Mouse (Mus musculus) embryo, embryonic 11 days (tissue): Measurements from ENCODE around the gene Cyb561d2.
"Not testable (repeated sequence)": the region's sequence is repeated elsewhere in the genome, so short reads cannot be mapped to it uniquely, and the experiment has no call there.

Source experiments
- DNase-seq: peaks from one replicate; pipeline ENCODE4 v3.0.0-alpha.2; 2015

The Cyb561d2 gene

GRCm38 (mm10) chr9:107541474-107542351 is at the start of gene Cyb561d2, which contains the start of gene Nprl2:
Gene Cyb561d2 (minus strand): TSS chr9:107542193.
Gene Nprl2 (plus strand): TSS chr9:107542226.
- peak; percentile 96 for DNase-seq

DNA sequence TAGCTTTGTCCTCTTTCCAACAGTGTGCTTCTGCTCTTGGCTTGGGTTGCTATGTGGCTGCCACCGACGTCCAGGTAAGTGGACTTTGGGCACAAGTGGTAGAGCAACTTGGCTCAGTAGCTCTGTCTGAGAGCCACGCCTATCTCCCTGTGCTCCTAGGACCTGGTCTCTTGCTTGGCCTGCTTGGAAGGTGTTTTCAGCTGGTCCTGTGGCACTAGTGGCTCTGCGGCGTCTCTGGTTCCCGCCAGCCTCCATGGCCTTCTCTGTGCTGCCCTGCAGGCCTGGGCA is 48.7 kb upstream of the Cyb561d2 start:
- no peak for DNase-seq

DNA sequence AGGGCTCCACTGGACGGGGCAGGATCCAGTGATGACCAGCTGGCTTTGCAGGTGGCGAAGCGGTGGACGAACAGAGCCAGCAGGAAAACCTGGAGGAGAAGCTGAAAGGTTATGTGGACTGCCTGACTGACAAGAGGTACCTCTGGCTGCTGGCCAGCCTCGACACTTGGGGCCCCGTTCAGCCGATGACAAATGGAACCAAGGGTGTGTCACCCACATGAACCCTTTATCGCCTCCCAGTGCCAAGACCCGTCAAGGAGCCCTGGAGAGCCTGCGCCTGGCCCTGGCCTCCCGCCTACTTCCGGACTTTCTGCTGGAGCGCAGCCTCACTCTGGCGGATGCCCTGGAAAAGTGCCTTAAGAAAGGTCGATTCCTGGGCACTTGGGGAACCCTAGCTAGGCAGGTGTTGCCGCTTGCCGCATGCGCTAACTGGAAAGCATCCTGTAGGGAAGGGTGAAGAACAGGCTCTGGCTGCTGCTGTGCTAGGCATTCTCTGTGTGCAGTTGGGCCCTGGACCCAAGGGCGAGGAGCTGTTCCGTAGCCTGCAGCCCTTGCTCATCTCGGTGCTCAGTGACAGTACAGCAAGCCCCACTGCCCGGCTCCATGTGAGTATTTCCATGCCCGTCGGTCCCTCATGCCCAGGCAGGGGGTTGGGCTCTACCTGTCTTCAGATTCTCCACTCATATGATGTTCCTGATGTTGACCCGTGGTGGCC is 48.2 kb upstream of the Cyb561d2 start:
- no peak for DNase-seq

GRCm38 (mm10) chr9:107587833-107588639 is 46.0 kb upstream of the Cyb561d2 start:
- DNase-seq, result peak; percentile 68

- peak; percentile 99 for DNase-seq
Observed at GRCm38 (mm10) chr9:107586974-107587832, 45.2 kb upstream of the Cyb561d2 start, which contains the start of gene Ifrd2. Gene Ifrd2 (plus strand): TSS chr9:107587642.

GRCm38 (mm10) chr9:107586504-107586903 is 44.5 kb upstream of the Cyb561d2 start:
- DNase-seq, result no peak

DNA sequence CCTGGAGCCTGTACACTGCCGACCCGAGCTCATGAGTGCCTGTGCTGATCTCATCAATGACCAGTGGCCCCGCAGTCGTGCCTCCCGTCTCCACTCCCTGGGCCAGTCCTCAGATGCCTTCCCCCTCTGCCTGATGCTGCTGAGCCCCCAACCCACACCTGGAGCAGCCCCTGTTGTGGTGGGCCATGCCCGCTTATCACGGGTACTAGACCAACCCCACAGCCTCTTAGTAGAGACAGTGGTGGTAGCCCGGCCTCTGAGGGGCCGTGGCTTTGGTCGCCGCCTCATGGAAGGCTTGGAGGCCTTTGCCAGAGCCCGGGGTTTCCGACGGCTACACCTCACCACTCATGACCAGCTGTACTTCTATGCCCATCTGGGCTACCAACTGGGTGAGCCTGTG is 41.2 kb upstream of the Cyb561d2 start:
- no peak for DNase-seq

GRCm38 (mm10) chr9:107582509-107583062 is 40.6 kb upstream of the Cyb561d2 start:
- no peak for DNase-seq

GRCm38 (mm10) chr9:107581584-107581983 is 39.6 kb upstream of the Cyb561d2 start:
- no peak for DNase-seq

GRCm38 (mm10) chr9:107580501-107581317 is 38.7 kb upstream of the Cyb561d2 start, which contains the start of gene Hyal3:
Gene Hyal3 (plus strand): TSS chr9:107580818.
- peak; percentile 91 for DNase-seq

GRCm38 (mm10) chr9:107579023-107579900 is 37.3 kb upstream of the Cyb561d2 start:
- no peak for DNase-seq

DNA sequence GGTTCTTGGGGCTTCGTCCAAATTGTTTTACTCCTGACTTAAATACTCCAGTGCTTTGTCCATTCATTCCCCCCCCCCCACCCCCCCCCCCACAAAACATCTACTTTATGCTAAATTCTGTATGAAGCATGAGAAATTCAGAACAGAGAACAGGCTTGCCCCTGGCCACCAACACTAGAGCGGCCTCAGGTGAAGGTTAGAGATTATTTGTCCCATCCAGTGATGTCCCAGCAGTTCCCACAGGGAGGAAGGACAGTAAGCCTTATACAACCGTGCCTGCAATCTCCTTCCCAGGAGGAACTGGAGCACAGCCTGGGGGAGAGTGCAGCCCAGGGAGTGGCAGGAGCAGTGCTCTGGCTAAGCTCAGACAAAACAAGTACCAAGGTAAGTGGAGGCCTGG is 36.6 kb upstream of the Cyb561d2 start, which contains the start of gene Naa80:
Naa80 (plus strand) TSS at position 301 of the 400 bp plus-strand sequence.
- DNase-seq, result no peak

GRCm38 (mm10) chr9:107577871-107578270 is 35.9 kb upstream of the Cyb561d2 start:
- no peak for DNase-seq

DNA sequence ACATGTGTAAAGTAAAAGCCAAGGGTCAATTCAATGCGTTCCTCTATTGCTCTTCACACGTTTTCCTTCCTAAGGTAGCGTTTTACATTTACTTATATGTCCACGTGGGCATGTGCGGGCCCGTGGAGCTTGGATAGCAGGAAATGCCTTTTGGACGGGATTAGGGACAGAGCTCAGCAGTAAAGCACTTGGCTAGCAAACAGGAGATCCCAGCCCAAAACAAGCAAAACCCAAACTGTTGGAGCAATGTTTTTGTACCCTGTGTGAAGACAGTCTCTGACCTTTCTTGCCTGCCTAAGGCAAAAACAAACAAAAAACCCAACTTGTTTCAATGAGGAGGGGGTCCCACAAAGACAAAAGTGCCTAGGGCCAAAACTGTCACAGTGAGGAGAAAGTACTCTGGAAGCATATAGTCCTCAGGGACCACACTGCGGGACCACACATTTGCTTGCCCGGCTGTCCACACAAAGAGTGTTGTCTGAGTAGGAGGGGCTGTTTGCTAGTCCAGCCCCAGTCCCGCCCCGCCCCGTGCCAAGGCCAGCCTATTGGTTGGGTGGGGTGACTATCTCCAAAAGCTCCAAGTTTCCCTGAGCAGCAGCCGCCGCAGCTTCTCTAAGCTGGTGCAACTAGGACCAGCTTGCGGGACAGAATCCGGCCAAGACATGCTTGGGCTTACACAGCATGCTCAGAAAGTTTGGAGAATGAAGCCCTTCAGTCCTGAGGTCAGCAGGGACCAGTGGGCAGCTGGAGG is 34.5 kb upstream of the Cyb561d2 start, which contains the start of gene Hyal1:
Hyal1 (plus strand) TSS at position 571 of the 751 bp plus-strand sequence.
- DNase-seq, result peak; percentile 91

DNA sequence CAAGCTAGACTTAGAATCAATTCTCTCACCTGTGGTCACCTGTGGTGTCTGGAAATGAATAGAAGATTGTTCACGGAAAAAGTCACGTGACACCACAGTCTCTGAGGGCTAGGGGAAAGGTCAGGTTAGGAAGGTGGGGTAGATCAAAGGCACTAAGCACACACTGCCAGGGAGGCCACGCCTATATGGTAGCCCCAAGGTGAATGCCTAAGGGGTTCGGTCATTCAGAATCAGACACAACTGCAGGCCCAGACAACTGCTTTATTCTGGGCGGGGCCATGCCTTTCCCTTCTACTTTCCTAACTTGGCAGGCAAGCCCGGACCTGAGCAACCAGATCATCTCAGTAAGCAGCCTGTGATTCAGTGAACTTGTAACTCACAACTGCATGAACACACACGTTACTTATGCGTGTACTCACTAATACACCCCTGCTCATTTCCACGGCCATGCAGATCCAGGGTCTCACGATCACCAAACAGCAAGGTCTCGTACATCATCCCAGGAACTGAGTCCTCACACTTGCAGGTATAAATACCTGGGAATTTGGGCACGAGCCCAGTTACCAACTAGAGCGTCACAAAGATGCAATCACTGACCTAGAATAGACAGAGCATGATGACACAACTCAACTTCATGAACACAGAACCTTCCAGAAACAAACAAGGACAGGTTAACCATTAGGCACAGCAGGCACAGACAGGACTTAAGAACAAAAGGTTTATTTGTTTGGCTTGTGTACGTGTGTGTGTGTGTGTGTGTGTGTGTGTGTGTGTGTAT is 33.8 kb upstream of the Cyb561d2 start:
- no peak for DNase-seq

DNA sequence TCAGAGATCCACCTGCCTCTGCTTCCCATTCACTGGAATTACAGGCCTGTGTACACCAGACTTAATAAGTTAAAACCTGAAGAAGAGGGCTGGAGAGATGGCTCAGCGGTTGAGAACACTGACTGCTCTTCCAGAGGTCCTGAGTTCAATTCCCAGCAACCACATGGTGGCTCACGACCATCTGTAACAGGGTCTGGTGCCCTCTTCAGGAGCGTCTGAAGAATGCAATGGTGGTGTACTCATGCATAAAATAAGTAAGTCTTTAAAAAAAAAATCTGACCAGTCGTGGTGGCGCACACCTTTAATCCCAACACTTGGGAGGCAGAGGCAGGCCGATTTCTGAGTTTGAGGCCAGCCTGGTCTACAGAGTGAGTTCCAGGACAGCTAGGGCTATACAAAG is 31.8 kb upstream of the Cyb561d2 start:
- DNase-seq, result not testable (repeated sequence)

DNA sequence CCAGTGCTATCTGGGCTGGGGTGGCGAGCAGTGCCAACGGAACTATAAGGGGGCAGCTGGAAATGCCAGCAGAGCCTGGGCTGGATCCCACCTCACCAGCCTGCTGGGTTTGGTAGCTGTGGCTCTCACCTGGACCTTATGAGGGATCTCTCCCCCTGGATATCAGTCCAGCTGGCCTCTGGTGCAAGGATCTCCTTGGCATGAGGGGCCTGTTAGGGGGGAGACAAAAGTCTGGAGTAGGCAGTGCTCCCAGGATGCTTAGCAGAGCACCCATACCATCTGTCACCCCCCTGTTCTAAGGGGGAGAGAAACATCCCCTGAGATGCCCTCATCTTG is 30.3 kb upstream of the Cyb561d2 start:
- DNase-seq, result no peak
